Mouse (Mus musculus) ES-E14 (cell line): ENCODE measurements at regions not wholly inside any gene's neighbourhood (a gene's known extent, or its start where the extent isn't known, plus 50 kb on each side); places are given as distances from the start of the nearest gene placed in this dataset.

Source experiments
- MAFK ChIP-seq: IDR thresholded peaks from 2 replicates; pipeline ENCODE4 v1.6.1; 2014; ENCODE audit warnings: mild to moderate bottlenecking, low read depth, low read length, inconsistent platforms; ENCODE audit not compliant: insufficient read depth
- ZC3H11A ChIP-seq: IDR thresholded peaks from 2 replicates; pipeline ENCODE4 v1.6.1; 2012; ENCODE audit warnings: low read depth, mild to moderate bottlenecking, inconsistent platforms, low read length, borderline replicate concordance

DNA sequence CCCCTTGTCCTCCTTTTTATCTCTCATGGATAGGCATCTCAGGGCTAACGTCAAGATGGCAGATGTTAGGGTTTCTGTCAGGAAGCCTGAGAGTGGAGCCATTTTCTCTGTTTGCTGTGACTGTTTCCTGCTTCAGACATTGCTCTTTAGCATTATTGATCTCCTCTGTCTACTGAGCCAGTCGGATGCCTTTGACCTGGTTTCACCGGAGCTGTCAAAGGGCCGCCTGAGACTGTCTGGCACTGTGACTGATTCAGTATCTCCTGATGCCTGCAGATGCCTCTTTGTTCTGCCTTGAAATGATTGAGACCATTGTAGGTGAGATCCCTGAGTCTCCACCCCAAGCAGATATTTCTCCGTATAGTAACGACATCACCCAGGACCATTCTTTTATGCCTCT, 239.5 kb upstream of the Ubash3b start:
- TF ChIP-seq MAFK (no peak), ZC3H11A (no peak)
